Mouse (Mus musculus) left cerebral cortex, adult 6 months (tissue): ENCODE data around the gene Farsb. TPM values are rescaled to one million over a fixed set of nuclear protein-coding genes. Genes with fewer than 3 reads are reported as not detected.

Experiments
- long read RNA-seq, 2 experiments: library from polyadenylated mRNA; unstranded; transcript quantifications; one replicate each; pipeline ENCODE4 v2.0.0; 2019 to 2020
- polyA plus RNA-seq: library from polyadenylated mRNA; unstranded; fragments of <200 nt; fragmentation: Nextera tagmentation; gene quantifications from 2 replicates; pipeline ENCODE4 v1.2.3, GENCODE M21; 2021

Farsb gene
- polyA plus RNA-seq, result 60.2 and 63.6 TPM in 2 replicates
- long read RNA-seq, experiment 1, transcript Farsb-201 (17 exons, 1,951 nt), result major isoform, 219 of 299 reads
- long read RNA-seq, experiment 1, transcript Farsb-204 (17 exons, 1,801 nt), result minor isoform, 5 of 299 reads
- long read RNA-seq, experiment 1, partial matches to known transcripts, result 14 of 299 reads
- long read RNA-seq, experiment 1, other reads (novel, unspliced or antisense), result 60 of 299 reads
- long read RNA-seq, experiment 2, transcript Farsb-204 (17 exons, 1,801 nt), result minor isoform, 5 of 106 reads
- long read RNA-seq, experiment 2, transcript Farsb-201 (17 exons, 1,951 nt), result major isoform, 71 of 106 reads
- long read RNA-seq, experiment 2, partial matches to known transcripts, result 19 of 106 reads
- long read RNA-seq, experiment 2, other reads (novel, unspliced or antisense), result 11 of 106 reads

GRCm38 (mm10) chr1:78488752-78489492, at the start of gene Farsb:
TSS of gene Farsb (minus strand) at chr1:78488897.

GRCm38 (mm10) chr1:78511621-78512160, 23.0 kb upstream of the Farsb start, which contains the start of gene BC035947:
TSS of gene BC035947 (minus strand) at chr1:78512158.

GRCm38 (mm10) chr1:78510862-78511261, 22.2 kb upstream of the Farsb start, which contains the start of gene Mogat1:
TSS of gene Mogat1 (plus strand) at chr1:78510991.

Other genes with a start within 250 kb of the Farsb start
- gene Sgpp2, start 178.6 kb downstream of the Farsb start, polyA plus RNA-seq, result 8.8 and 9.2 TPM in 2 replicates
- gene Mogat1, start 22.1 kb upstream of the Farsb start, polyA plus RNA-seq, result 0.67 and 1.5 TPM in 2 replicates
- 0.27 and 0.28 TPM in 2 replicates for gene BC035947, start 23.3 kb upstream of the Farsb start, polyA plus RNA-seq
- gene Acsl3, start 168.9 kb upstream of the Farsb start, polyA plus RNA-seq, result 76.3 and 80.2 TPM in 2 replicates
- 1.3 and 2.0 TPM in 2 replicates for gene Utp14b, start 169.1 kb upstream of the Farsb start, polyA plus RNA-seq